Mouse (Mus musculus): ENCODE measurements around the gene Zbtb43. TPM values are rescaled to one million over a fixed set of nuclear protein-coding genes. Genes with fewer than 3 reads are reported as not detected.

The Zbtb43 gene
- total RNA-seq, 2 experiments from 2014 or later = 11.8 to 13.1 TPM

- no peak for DNase-seq
Observed at GRCm38 (mm10) chr2:33454816-33455215, 13.5 kb downstream of the Zbtb43 start.

- no peak for DNase-seq
Observed at GRCm38 (mm10) chr2:33453476-33453875, 14.9 kb downstream of the Zbtb43 start.

GRCm38 (mm10) chr2:33452721-33453120 lies 15.6 kb downstream of the Zbtb43 start:
- DNase-seq = peak; percentile 54

GRCm38 (mm10) chr2:33452140-33452539 lies 16.2 kb downstream of the Zbtb43 start:
- peak; percentile 23 for DNase-seq

- no peak for DNase-seq
Observed at GRCm38 (mm10) chr2:33451038-33451978, 17.1 kb downstream of the Zbtb43 start.

GRCm38 (mm10) chr2:33449119-33449873 lies 19.1 kb downstream of the Zbtb43 start:
- DNase-seq = no peak

GRCm38 (mm10) chr2:33446796-33447195 lies 21.6 kb downstream of the Zbtb43 start:
- DNase-seq = no peak

GRCm38 (mm10) chr2:33445741-33446140 lies 22.6 kb downstream of the Zbtb43 start:
- no peak for DNase-seq

GRCm38 (mm10) chr2:33444862-33445261 lies 23.5 kb downstream of the Zbtb43 start:
- DNase-seq = no peak

- DNase-seq = peak; percentile 89
Observed at GRCm38 (mm10) chr2:33444358-33444757, 24.0 kb downstream of the Zbtb43 start.

GRCm38 (mm10) chr2:33442701-33443100 lies 25.7 kb downstream of the Zbtb43 start:
- no peak for DNase-seq

GRCm38 (mm10) chr2:33440893-33441292 lies 27.5 kb downstream of the Zbtb43 start:
- DNase-seq = no peak

GRCm38 (mm10) chr2:33439980-33440670 lies 28.2 kb downstream of the Zbtb43 start:
- DNase-seq = no peak

- DNase-seq = no peak
Observed at GRCm38 (mm10) chr2:33439471-33439881, 28.9 kb downstream of the Zbtb43 start.

GRCm38 (mm10) chr2:33438377-33438776 lies 30.0 kb downstream of the Zbtb43 start:
- no peak for DNase-seq

GRCm38 (mm10) chr2:33437184-33437583 lies 31.2 kb downstream of the Zbtb43 start:
- DNase-seq = no peak

- DNase-seq = no peak
Observed at GRCm38 (mm10) chr2:33436035-33436580, 32.3 kb downstream of the Zbtb43 start.

GRCm38 (mm10) chr2:33435036-33435650 lies 33.2 kb downstream of the Zbtb43 start:
- no peak for DNase-seq

- no peak for DNase-seq
Observed at GRCm38 (mm10) chr2:33432877-33433276, 35.5 kb downstream of the Zbtb43 start.

- peak; percentile 65 for DNase-seq
Observed at GRCm38 (mm10) chr2:33430771-33431699, 37.3 kb downstream of the Zbtb43 start, which contains the start of gene Zbtb34. TSS of gene Zbtb34 (minus strand) at chr2:33431324.

All from gastrocnemius, postnatal 25 days (tissue).